Mouse (Mus musculus) kidney, postnatal 10 days (tissue): Measurements from ENCODE around the gene Gsdma2.

Experiments used
- DNase-seq: peaks from one replicate; pipeline ENCODE4 v3.0.0; 2021; ENCODE audit warnings: mixed read lengths

Gsdma2 gene

DNA sequence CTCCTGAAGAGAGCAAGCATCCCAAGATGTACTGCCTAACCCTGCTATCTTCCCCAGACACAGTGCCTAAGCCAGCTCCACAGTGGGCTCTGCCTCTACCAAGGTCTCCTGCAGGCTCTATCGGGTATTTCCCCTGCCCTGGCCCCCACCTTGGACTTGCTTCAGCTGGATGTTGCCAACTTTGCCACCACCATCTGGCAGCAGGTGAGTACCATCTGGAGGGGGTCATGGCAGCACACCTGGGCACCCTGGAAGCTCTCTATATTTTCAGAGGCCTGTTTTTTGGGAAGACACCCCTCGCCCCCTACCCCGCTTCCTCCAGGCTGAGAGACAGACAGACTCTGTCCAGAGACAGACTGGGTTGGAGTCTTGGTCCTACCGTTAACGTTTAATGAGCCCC is 55.8 kb downstream of the Gsdma2 start:
- no peak for DNase-seq

GRCm38 (mm10) chr11:98705021-98705420 is 58.5 kb downstream of the Gsdma2 start:
- no peak for DNase-seq
